Mouse (Mus musculus): ENCODE data around the gene Avp. TPM values are rescaled to one million over a fixed set of nuclear protein-coding genes. Genes with fewer than 3 reads are reported as not detected.

Avp gene
- total RNA-seq (2023): not detected

DNA sequence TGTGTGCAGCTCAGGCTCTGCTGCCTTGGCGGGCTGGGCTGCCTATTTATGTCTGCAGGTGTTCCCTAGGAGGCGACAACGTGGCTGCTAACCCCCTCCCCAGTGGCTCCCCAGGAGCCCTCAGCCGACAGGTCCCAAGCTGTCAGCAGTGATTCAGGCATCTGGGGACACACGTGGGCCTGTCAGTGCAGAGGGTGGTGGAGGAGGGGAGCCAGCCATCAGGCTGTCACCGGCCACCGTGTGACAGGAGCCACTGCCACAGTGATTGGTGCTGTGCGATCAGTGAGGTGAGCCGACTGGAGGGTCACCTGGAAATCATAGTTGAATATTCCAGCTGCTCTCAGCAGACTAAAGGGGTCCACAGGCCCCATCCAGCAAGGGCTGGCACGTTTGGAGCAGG lies at the start of gene Avp:
Avp (minus strand) TSS at position 3 of the 400 bp plus-strand sequence.

DNA sequence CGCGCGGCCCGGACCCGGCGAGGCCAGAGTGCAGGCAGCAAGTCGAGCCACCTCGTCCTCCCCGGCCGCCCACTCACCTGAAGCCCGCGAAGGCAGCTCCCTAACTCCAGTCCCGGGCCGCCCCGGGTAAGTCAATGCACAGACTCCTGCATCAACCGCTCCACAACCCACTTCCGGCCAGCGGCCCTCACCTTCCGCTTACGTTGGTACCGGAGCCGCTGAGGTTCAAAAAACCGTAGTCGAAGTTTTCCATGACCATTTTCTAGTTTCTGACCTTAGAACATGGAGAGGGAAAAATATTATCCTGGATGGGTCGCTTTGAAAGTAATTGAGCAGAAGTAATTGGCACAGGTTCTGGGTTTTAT lies 47.5 kb upstream of the Avp start, which contains the start of the genes Fastkd5 and Ubox5:
Fastkd5 (minus strand) TSS at position 189 of the 365 bp plus-strand sequence.
Ubox5 (minus strand) TSS at position 200 of the 365 bp plus-strand sequence.

DNA sequence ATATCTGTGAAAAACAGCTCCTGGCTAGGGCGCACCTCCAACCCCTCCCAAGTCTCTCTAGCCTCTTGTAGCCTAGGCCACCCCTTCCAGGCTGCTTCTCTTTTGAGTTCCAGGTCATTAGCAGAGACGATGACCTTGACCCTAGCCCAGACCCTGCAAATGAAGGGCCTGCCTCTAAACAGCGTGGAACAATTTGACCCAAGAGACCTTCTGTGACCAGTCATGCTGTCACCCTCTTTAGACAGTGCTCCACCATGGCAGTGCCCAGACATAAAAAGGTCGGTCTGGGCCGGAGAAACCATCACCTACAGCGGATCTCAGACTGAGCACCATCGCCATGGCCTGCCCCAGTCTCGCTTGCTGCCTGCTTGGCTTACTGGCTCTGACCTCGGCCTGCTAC lies 6.5 kb downstream of the Avp start, which contains the start of gene Oxt:
Oxt (plus strand) TSS at position 301 of the 400 bp plus-strand sequence.

DNA sequence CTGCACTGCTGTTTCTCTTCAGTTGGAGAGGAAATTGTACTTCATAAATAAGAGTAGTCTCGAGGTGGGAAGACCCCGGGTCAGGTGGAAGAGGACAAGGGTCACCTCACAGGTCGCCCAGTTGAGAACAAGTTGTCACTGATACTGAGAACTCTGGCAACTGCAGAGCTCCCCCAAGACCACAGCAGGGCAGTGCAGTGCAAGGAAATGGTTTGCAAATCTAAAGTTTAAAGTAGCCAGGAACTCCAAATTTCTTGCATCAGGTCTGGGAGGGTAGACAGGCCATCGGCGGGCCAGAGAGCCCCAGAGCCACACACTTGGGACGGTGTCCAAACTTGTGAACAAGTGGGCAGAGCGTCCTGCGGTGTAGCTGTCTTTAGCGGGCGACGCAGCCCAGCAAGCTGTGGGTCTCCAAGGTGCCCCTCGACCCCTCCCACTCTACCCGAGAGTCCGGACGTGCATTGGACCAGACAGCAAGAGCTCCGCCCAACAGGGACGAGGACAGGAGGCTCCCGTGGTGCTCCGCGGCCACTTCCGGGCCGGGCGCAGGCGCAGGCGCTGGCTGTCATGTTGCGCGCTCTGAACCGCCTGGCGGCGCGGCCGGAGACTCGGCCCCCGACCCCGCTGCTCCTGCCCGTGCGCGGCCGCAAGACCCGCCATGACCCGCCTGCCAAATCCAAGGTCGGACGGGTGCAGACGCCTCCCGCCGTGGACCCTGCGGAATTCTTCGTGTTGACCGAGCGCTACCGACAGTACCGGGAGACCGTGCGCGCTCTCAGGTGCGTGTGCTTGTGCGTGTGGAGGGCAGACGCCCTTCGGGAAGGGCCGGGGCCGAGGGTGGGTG lies 18.9 kb downstream of the Avp start, which contains the start of gene Mrps26:
Mrps26 (plus strand) TSS at position 531 of the 844 bp plus-strand sequence.

Other genes with a start within 250 kb of the Avp start
- gene Cpxm1, start 185.0 kb downstream of the Avp start, total RNA-seq (2023): 0.35 TPM
- not detected for gene Gm28372, start 177.3 kb downstream of the Avp start, total RNA-seq (2023)
- not detected for gene 1700020A23Rik, start 177.3 kb downstream of the Avp start, total RNA-seq (2023)
- gene Tmem239, start 176.1 kb downstream of the Avp start, total RNA-seq (2023): not detected
- gene Vps16, start 158.2 kb downstream of the Avp start, total RNA-seq (2023): 129 TPM
- gene Pced1a, start 157.9 kb downstream of the Avp start, total RNA-seq (2023): 21.5 TPM
- gene Ptpra, start 132.3 kb downstream of the Avp start, total RNA-seq (2023): 132 TPM
- 52.1 TPM for gene Mrps26, start 18.8 kb downstream of the Avp start, total RNA-seq (2023)
- not detected for gene Oxt, start 6.4 kb downstream of the Avp start, total RNA-seq (2023)
- 4.5 TPM for gene Fastkd5, start 47.5 kb upstream of the Avp start, total RNA-seq (2023)
- 2.7 TPM for gene Ubox5, start 47.5 kb upstream of the Avp start, total RNA-seq (2023)
- 5.4 TPM for gene Lzts3, start 60.2 kb upstream of the Avp start, total RNA-seq (2023)
- gene Ddrgk1, start 82.1 kb upstream of the Avp start, total RNA-seq (2023): 146 TPM
- gene Itpa, start 85.1 kb upstream of the Avp start, total RNA-seq (2023): 10.3 TPM
- gene Slc4a11, start 115.0 kb upstream of the Avp start, total RNA-seq (2023): 1.1 TPM

Data from CD4-positive naive resting alpha-beta T cell, adult 76 days (primary cell).